Mouse (Mus musculus): ENCODE results near the gene Chd6.
A peak's percentile ranks its signal among the peaks of the same experiment; 100 is the strongest.
"Not testable (repeated sequence)": the region's sequence is repeated elsewhere in the genome, so short reads cannot be mapped to it uniquely, and the experiment has no call there.

The Chd6 gene

DNA sequence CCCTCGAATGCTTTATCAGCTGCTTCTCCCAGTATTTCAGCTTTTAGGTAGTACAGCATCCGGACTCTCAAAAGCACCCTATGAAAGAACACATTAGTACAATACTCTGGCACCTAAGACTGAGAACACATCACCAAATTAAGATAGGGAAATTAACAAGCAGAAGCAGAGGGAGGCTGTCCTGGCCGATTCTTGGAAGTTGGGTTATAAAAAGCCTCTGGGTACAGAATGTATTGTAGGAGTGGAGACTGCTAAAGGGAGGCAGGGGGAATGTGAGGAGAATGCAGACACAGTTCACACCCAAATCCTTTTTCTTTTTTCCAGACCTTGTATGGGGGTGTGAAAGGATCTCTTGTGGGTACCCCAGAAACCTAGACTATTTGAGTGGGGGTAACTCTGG lies 126.2 kb downstream of the Chd6 start:
- no peak for DNase-seq

DNA sequence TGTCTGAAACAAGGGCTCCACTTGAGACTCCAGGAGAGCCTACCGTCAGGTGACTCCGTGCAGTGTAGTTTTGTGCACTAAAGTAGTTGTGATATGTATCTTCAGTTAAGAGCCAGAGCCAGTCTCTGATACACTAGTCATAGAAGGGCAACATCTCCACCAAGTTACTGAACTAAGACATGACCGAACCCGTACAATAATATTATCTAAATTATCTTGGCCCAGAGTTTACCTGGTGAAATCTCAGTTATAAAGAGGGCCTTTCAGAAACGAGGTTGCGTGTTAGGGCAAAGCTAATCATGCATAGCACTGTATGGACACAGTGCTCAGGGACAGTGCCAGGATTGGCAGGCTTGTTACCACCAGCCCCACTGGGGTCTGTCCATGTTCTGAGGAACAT lies 127.1 kb downstream of the Chd6 start:
- DNase-seq: no peak

DNA sequence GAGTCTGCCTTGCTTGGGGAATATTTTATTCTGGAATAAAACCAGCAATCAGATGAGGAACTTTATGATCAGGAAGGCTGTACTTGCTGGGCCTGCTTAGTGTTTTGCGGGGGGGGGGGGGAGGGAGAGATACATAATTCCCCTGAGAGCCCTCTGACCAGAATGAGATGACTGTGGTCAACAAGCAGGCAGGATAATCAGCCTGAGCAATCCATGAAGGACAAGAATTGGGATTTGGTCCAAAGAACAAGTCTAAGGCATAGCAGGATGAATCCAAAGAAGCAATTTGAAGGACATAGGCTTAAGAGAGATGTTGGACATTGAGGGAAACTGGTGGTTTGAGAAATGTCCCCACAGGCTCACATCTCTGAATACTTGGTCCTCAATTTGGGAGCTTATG lies 130.2 kb downstream of the Chd6 start:
- DNase-seq: no peak

DNA sequence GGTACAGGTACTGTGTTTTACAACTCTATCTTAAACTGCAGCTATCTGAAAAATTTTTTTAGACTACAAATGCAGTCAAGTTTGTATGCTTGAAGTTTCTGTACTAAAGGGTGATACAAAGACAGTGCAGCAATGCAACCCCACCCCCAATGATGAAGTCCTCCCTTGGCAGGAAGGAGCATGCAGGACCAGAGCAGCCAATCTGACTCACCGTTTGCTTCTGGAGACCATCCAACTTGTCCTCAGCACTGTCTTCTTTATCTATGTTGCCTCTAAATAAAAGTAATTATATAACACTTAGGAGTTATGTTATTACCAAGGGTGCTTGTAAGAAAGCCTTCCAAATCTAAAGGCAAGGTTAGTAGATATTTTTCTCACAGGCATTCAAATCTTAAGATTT lies 131.6 kb downstream of the Chd6 start:
- DNase-seq: no peak

DNA sequence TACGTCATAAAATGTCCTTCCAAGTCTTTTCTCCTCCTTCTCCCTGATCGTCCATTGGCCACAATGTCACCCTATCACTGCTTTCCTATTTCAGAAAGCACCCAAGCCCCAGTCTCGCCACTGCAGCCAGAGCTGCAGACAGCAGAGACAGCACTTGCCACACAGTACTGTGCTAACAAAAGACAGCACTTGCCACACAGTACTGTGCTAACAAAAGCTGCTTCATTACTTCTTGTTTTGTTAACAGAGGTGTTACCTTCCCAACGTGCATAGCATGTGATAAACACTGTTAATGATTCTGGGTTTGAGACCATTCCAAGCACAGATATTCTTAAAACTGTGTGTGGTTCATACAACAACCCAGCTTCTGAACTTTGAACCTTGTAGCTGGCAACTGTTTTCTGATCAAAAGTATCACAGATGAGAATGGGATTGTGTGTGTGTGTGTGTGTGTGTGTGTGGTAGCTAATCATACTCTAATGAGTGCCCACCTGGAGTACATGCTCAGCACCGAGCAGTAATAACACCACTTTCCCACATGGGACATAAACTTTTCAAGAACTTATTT lies 135.1 kb downstream of the Chd6 start:
- no peak for DNase-seq

DNA sequence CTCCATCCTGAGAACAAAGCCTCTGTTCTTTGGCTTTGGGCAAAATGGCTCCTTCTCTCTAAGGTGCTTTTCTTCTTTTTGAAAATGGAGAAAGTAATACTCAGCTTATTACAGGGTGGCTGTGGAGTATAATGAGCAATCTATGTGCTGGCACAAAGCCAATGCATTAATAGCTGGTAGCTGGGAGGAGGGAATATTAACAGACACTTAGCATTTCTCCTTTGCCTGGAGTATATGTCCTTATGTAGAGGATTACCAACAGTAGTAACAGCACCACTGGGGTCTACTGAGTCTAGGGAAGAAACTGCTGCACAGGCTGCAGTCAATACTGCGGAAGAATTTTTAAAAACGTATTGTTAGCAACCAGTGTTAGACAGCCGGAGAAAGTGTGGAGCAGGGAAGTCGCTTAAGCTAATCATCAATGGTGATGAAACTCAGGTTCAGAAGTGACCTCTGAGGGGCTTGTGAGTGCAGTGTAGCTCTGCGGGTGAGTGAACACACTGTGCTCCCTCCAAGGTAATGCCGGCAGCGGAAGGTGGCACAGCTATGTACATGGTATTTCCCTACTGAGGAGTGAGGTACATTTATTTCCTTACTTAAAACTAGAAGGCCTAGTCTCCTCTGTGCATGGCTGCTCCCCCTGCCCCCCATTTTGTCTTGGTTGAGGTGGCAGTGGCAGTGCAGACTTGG lies 136.6 kb downstream of the Chd6 start:
- DNase-seq: no peak

DNA sequence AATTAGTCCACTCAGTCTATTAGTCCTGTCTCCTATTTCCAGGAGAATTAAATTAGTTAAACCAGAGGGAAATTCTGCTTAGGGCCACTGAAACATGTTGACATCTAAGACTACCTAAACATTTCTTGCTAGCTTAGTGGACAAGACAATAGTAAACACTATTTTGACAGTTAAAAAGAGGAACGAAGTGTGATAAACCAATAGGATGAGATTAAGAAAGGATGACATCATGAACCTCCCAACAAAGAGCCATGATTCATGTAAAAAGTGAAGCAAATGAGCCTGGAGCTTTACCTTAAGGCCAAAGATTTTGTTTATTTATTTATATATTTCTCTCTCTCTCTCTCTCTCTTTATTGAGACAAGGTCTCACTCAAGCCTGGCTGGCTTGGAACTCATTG lies 146.7 kb downstream of the Chd6 start:
- no peak for DNase-seq

DNA sequence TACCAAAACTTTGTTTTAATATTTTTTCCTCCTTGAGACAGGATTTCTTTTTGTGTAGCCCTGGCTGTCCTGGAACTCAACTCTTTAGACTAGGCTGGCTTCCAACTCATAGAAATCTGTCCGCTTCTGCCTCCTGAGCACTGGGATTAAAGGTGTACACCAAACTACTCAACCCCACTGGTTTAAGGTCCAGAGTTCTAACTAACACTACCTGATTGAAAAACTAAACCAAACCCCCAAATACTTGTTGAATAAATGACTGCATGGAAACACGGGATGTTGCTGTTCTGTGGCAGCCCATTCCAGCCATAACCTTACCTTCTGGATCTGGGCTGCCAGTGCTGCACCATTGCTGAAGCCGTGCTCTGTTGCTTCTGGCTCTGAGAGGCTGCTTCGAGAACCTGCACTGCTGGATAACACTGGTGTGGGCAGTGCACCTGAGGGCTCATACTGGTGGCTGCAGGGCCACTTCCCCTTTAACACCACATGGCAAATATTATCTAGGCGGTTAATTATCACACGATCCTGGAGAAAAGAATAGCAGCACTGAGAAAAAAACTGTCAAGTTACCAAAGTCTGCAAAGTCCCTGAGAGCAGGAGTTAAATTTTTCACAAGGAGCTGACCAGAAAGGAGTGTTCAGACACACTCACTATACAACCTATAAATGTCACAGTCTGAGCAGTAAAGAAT lies 147.8 kb downstream of the Chd6 start:
- no peak for DNase-seq

DNA sequence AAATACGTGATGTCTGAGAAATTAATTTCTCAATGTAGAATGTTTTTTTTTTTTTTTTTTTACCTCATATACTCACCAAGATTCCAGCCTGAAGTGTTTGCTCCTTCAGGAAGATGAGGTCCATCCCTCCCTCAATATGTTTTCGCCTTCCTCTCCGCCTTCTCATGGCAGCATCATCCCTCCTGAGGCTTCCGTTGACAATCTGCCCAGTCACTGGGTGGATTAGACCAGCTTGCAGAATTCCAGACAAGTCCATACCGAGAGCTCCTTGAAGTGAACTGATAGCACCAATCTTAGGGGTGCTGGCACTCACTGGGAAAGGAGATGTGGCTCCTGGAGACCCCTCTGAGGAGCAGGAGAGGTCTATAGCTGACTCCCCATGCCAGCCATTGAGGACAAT lies 149.0 kb downstream of the Chd6 start:
- DNase-seq: no peak

DNA sequence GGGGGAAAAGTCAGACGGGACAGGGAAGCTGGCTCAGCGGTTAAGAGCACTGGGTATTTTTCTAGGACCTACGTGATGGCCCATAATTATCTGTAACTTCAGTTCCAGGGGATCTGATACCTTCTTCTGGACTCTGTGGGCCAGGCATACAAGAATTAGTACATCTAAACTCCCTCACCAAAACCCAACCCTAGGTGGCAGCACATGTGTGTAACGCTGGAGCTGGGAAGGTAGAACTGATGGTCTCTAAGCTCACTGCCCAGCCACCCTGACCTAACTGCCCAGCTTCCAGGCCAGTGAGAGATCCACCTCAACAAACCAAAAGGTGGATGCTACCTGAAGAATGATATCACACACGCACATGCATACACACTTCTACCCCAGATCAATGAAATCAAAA lies 150.1 kb downstream of the Chd6 start:
- no peak for DNase-seq

DNA sequence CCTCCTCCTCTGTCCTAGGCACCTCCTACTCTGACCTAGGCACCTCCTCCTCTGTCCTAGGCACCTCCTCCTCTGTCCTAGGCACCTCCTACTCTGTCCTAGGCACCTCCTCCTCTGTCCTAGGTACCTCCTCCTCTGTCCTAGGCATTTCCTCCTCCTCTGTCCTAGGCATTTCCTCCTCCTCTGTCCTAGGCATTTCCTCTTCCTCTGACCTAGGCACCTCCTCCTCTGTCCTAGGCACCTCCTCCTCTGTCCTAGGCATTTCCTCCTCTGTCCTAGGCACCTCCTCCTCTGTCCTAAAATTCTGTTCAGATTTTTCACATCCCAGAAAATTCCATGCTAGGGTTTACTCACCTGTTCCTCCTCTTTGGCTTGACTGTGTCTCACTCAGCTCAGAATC lies 151.1 kb downstream of the Chd6 start:
- not testable (repeated sequence) for DNase-seq

DNA sequence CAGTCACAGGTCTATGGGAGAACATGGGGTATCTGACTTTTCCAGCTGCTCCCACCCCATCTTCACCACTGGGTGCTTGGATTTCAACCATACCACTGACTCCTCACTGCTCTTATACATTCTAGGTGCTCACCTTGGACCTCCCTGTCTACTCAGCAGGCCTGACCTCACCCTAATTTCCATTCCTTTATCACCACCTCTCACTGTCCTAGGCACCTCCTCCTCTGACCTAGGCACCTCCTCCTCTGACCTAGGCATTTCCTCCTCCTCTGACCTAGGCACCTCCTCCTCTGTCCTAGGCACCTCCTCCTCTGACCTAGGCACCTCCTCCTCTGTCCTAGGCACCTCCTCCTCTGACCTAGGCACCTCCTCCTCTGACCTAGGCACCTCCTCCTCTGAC lies 151.6 kb downstream of the Chd6 start:
- DNase-seq: not testable (repeated sequence)

DNA sequence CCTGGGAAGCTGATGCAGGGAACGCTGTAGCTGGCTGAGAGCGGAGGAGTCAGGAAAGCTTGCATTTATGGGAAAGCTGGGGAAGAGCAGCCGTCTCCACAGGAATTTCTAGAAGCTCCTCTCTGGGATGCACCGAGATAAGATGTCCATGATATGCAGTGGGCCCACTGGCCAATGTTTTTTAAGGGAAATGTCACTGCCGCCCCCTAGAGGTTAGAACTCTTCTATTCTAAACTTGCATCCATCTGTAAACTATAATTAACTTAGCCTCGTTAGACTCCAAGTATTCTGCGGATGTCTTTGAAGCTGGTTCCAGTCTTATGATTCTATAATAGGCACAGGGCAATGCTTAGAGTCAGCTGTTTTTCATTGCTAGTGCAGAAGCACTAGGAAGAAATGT lies 153.5 kb downstream of the Chd6 start:
- peak; percentile 27 for DNase-seq

DNA sequence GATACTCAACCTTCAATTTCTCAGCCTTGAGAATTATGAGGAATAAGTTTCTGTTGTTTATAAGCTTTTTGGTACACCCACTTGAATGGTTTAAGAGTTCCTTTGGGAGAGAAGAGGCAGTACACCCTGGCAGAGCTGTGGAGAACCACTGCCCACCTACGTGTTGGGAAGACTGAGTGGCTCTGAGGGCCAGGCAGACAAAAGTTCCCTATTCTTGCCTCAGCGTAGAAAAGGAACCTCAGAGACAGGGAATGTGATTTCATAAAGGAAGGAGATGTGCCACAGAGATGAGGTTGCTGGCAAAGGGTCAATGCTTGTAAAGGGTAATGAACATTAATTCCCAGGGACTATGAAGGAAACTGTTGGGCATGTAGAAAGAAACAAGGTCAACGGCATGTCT lies 154.3 kb downstream of the Chd6 start:
- DNase-seq: no peak

DNA sequence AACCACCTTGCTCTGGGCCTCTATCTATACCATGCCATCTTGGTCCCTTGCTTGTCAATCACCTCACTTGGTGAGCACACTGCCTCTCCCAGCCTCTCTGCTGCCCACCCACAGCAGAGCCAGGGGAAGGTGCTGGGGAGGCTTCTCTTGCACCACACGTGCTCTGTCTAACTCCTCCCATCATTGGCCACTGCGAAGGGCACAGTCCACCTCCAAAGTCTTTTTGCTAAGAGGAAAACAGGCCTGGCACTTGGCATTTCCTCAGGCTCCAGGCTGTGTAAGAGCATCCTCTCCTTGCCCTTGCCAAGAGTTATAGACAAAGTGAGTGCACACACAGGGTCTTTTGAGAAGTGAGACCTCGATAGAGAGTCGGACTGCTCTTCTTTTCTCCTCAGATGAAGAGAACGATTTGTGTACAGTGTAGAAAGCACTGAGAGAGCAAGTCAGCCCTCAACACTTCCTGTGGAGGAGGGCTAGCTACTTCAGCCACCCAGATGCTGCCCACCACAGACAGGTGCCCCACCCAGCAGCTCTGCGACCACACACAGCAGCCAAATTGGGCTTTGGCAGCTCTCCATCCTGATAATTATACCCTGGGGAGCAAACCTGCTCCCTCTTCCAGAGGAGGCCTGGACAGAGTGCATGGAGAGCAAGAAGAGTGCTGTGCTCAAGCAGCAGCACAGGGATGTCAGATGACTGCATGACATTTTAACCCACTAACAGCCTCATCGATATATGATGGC lies 155.6 kb downstream of the Chd6 start:
- DNase-seq: no peak

DNA sequence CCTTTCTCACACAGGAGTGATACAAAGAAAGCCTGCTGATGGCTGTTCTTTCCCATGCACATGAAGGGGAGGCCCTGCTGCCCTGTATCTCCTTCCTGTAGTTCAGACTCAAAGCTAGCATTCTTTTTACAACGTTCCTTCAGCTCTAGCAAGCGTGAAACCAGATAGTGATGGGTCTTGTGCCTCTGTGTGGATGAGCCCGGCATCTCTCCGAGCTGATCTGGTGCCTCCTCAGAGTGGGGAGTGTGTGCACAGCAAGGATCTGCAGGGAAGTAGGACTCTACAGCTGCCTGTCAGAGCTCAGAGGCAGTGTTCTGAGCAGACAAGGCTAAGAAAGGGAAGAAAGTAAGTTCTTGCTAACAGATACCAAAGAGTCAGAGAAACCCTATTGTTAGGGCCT lies 157.3 kb downstream of the Chd6 start:
- DNase-seq: no peak

DNA sequence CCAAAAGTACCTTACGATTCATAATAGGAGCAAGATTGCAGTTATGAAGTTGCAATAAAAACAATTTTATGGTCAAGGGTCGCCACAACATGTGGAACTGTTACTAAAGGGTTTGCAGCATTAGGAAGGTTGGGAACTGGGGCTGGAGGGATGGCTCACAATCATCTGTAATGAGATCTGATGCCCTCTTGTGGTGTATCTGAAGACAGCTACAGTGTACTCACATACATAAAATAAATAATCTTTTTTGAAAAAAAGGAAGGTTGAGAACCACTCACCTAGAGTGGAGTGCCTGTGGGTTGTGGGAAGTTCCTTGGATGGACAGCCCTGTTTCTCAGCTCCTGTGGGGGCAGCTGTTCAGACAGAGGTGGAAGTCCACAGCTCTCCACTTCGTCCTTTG lies 166.4 kb downstream of the Chd6 start:
- DNase-seq: no peak

DNA sequence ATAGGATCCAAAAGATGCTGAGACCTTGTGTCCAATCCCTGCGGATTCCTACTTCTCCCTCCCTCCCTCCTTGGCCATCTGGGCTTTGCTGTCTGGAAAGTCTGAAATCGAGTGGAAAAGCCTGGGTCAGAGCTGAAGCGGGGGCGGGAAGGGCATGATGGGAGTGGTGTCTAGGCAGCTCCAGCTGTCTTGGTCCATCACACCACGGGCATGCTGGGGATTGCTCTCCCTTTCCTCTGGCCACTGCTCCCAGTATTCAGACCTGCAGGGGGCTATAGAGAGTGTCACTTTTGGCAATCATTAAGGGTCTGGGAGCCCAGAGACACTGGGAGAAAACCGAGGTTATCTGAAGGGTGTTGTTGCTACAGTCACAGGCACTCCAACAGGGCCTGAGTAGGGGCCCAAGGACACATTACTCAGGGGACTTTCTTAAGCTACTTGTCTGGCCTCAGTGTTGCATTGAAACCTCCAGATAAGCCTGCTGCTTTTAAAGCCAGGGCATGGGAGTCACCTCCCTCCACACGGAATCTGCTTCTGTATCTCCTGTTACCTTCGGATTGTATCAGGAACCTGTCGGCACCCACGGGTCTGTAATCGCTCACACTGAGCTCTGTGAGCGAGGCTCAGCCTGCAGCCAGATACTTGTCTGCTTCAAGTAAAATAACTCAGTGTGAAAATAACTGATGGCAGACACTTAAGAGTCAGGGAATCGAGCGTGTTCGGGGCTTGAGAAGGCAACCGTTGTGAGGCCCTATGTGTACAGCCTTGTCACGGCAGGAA lies 167.8 kb downstream of the Chd6 start:
- DNase-seq: no peak

DNA sequence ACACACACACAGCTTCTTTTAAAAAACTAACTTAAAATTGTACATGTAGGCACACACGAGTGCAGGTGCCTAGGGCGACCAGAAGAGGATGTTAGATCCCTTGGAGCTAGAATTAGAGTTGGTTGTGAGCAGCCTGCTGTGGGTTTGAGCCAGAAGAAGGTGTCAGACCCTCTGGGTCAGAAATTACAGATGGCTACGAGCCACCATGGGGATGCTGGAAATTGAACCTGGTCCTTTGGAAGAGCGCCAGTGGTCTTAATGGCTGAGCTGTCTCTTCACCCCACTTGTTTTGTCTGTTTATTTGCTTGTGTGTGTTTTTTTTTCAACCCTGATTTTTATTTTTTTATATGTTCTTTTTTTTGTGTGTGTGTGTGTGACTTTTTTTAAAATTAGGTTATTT lies 174.4 kb downstream of the Chd6 start:
- DNase-seq: no peak

DNA sequence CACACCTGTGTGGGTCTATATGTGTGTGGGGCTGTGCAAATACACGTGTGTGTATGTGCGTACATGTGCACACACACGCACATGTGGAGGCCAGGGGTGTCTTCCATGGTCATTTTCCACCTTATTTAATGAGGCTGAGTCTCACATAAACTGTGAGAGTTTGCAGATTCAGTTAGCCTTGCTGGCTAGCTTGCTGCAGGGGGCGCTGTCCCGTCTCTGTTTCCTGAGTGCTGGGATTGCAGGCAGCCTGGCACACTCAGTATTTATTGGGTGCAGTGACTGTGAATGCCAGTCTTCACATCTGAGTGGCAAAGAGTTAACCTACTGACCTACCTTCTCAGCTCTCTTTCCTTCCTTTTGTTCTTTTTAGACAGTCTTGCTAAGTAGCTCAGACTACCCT lies 175.0 kb downstream of the Chd6 start:
- no peak for DNase-seq

DNA sequence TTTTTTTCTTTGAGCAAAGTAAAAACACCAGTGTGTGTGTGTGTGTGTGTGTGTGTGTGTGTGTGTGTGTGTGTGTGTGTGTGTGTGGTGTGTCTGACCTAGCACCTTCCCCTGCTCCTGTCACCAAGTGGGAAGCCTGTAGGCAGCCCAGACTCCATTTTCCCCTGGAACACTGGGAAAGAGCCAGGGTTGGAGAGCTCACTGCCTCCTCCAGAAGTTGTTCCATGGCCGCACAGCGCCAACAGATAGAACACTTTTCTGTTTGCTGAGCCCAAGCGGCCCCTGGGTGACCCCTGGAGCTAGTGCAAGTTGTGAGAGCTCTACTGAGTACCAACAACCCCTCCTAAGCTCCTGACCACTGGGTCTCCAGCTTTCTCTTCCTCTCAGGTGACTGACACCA lies 175.9 kb downstream of the Chd6 start:
- DNase-seq: no peak

DNA sequence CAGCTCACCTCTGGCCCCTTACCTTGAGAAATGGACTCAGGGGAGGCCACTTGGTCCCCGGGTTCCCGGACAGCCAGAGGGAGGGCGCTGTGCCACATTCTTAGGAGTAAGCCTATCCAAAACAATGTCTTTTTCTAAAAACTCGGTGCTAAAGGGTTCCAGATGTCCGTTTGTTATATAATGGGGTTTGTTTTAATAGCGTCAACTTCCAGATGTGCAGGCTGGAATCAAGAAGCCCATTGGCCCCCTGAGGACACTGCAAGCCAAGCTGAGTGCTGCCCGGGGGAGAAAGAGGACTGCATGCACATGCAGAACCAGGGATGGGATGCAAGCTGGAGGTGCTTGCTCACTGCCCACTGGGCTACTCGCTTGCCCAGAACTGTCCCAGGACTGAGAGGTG lies 176.6 kb downstream of the Chd6 start:
- no peak for DNase-seq

DNA sequence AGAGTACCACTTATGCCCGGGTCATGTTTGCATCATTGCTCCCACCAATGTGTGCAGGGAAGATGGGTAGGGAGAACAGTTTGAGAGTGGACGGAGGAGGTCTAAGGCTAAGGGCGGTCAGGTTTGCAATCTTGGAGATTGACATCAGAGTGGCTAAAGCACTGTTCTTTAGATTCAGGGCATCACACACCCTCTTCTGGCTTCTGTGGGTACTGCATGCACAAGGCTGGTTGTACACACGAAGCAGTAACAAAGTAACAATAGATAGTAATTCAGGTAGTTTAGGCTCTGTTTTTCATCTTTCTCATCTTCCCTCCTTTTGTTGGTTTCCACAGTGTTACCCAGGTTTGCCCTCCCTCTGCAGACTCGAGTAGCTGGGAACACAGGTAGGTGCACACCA lies 177.5 kb downstream of the Chd6 start:
- DNase-seq: no peak
